Mouse (Mus musculus) embryo, embryonic 11 days (tissue): ENCODE results near the gene Mad2l1.

ENCODE experiments used
- DNase-seq: peaks from one replicate; pipeline ENCODE4 v3.0.0-alpha.2; 2015

The Mad2l1 gene

DNA sequence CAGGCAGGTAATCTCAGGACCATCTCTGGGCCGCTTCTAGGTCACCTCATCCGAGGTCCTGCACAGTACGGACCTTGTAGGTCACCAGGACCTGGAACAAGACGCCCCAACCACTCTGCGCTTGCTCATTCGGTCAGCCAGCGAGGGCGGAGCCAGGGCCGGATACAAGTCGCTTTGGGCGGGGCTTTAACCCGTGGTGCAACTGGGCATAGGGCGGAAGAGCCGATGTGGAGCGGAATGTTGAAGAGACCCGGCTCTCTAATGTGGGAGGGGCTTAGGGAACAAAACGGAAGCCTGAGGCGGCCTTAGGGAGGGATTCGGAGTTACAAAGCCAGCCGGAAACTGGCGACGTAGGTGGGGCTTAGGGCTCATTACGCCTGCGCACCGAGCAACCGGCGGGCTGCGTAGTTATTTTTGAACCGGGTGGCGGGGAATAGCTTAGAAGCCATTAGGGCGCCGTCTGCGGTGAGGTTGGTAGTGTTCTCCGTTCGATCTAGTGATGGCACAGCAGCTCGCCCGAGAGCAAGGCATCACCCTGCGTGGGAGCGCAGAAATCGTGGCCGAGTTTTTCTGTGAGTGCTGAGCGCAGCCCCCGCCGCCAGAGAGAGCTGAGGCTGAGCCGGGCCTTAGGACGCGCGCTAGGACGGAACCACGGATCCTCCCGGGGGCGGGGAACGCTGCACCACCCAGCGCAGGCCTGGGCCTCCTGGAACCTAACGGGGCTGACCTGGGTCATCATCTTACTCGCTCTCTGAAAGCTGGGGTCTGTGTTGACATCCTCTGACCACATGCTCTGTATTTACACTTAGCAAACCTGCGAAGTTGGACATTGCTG is at the start of gene Mad2l1:
Mad2l1 (plus strand) TSS at position 363 of the 835 bp plus-strand sequence.
- DNase-seq: peak; percentile 100

DNA sequence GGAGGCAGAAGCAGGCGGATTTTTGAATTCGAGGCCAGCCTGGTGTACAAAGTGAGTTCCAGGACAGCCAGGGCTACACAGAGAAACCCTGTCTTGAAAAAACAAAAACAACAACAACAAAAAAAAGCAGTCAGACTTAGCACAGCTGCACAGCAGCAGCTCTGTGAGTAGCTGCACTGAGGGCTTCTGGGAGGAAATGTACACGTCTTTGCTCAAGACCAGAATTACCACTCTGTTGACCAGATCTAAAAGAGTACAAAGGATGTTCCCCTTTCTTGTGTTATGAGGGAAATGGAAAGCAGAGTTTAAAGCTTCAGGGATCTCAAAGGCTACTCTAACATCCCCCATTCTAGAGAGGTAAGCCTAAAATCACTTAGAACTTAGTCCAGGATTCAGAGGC is 41.5 kb upstream of the Mad2l1 start:
- DNase-seq: no peak

DNA sequence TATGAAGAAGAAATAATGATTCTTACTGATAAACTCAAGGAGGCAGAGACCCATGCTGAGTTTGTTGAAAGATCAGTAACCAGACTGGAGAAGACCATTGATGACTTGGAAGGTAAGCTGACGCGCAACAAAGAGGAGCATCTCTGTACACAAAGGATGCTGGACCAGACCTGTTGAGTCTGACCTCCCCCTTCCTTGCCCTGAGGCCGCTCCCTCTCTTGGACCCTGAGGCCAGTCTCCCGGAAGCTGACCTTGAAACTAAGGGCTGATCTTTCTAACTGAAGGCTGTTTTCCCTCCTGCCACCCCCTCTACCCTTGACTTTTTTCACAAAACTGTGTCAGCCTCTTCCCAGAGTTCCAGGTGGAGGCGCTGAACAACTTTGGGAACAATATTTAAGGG is 18.8 kb upstream of the Mad2l1 start:
- no peak for DNase-seq

DNA sequence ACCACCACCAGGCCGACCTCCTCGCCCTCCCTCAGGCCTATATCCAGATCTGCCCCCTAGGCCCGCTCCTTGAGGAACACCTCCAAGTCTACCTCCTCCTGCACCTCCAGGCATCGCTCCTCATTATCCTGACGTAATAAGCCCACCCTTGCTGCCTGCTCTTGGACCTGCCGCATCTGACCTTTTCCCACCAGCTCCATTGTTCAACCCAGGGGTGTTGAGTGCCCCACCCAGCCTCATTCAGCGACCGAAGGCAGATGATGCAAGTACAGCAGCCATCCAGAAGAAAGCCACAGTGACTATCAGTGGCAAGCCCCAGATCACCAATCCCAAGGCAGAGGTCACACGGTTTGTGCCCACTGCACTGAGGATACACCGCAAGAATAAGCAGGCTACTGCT is 6.8 kb upstream of the Mad2l1 start:
- DNase-seq: no peak

DNA sequence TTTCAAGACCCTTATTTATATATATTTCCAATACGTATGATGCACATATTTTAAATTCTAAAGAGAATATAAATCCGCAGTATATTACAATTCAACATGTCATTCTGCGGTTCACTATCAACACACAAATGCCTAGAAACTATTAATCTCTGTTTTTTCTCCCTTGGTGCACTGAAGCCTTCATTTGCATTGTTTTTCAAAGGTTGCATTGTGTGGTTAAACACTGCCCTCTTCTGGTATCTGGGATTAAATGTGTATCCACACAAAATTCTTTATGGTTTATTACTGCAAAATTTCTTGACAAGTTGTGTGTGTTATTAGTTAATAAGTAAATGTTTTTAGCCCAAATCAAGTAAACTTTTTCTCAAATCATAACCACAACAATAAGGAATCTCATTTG is 1.9 kb upstream of the Mad2l1 start:
- peak; percentile 76 for DNase-seq

DNA sequence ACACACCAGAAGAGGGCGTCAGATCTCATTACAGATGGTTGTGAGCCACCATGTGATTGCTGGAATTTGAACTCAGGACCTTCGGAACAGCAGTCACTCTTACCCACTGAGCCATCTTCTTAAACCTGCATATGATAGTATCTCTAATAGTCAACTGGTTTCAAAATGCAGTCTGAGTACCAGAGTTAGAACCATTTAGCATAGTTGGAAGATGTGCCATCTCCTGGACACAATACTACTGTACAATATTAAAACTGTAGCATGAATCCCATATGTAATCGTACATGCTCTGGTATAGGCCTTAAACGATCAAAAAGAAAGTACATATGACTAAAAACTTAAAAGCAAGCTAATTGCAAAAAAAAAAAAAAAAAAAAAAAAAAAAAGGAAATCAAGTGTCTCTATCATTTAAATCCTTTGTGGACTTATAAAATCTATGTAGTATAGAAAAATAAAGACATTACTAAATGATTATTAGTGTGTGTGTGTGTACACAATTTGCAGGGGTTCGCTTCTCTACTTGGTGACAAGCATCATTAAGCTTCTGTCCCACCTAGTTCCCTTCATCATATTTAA is 736 bp upstream of the Mad2l1 start:
- DNase-seq: no peak

DNA sequence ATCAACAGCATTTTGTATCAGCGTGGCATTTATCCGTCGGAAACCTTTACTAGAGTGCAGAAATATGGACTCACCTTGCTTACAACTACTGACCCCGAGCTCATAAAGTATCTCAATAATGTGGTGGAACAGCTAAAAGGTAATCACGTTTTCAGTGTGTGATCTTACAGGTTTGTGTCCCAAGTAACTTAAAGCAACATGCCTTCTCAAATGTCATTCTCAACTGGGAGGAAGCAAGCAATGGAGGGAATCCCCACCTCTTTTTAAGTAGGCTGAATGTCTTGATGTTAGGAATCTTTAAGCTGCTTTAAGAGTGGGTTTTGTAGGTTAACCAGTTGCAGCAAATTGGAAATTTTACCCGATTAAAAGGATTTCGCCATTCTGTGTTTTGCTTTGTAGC is 776 bp downstream of the Mad2l1 start:
- no peak for DNase-seq

DNA sequence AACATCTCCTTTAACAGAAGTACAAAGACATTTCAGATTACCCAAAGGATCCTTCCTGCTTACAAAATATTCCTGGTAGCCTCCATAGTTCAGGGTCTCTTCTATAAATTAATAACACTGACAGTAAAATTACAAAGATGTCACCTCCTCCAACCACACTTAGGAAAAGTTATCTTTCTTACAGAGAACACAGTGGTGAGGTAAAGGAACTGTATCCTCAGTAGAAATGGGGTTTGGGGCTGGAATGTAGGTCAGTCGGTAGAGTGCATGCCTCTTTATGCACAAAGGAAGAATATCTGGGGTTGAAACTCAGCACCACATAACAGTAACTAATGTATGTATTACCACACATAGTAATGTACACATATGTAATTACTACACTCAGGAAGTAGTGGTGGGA is 24.8 kb downstream of the Mad2l1 start, which contains the start of gene Vmn1r32:
Vmn1r32 (minus strand) TSS at position 101 of the 400 bp plus-strand sequence.
- DNase-seq: no peak

DNA sequence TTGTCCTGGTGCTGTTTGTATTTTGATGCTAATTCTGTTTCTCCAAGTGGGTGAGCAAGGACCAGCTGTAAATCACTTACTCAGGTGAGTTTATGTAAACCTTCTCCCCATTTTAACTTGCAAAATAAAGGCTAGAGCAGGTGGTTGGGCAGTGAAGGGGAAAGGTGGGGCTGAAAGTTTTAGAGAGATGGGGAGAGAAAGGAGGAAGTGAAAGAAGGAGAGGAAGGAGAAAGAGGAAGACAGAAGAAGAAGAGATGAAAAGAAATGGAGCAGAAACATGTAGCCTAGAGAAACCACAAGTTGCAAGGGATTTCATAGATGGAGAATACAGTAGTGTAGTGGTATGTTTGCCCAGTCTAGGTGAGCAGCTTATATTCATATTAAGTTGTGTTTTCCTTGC is 60.6 kb downstream of the Mad2l1 start:
- no peak for DNase-seq
